Comparison of ENCODE assay signal across 34 mouse cellular contexts in genomic region chr12:59259015-59259414, GRCm38 (mm10).
"Had no signal": no experiment of that assay in that cellular context is flagged by ENCODE, and none has a peak within 500 bp of the region (broad histone marks: within the 10 kb centered on the region; RNA-seq: fewer than 3 reads in every experiment).

No protein-coding gene starts in this region.

- DNase-seq: heart, postnatal 10 days; heart, postnatal 14 days; heart, postnatal 36 days; heart, postnatal 4 days; kidney, adult 11 months; kidney, adult 18-20 months; kidney, adult 2 months; kidney, adult 8-10 months; kidney, adult 9 months; kidney, postnatal 10 days; kidney, postnatal 14 days; kidney, postnatal 25 days; kidney, postnatal 36 days; kidney, postnatal 4 days; layer of hippocampus, adult 9-11 months; layer of hippocampus, postnatal 36 days had no signal

- H3K9ac ChIP-seq: heart, embryonic 12.5 days; heart, embryonic 13.5 days; heart, embryonic 15.5 days; hindbrain, embryonic 12.5 days; hindbrain, embryonic 13.5 days; hindbrain, embryonic 14.5 days; hindbrain, embryonic 15.5 days; intestine, embryonic 15.5 days; kidney, embryonic 15.5 days had no signal

- H3K9me3 ChIP-seq: heart, embryonic 10.5 days; heart, embryonic 12.5 days; heart, embryonic 13.5 days; heart, embryonic 15.5 days; hindbrain, embryonic 10.5 days; hindbrain, embryonic 12.5 days; hindbrain, embryonic 13.5 days; hindbrain, embryonic 15.5 days; intestine, embryonic 15.5 days; kidney, embryonic 15.5 days had no signal

- H3K4me1 ChIP-seq: heart, embryonic 10.5 days; heart, embryonic 12.5 days; heart, embryonic 13.5 days; heart, embryonic 15.5 days; intestine, embryonic 15.5 days; kidney, embryonic 15.5 days had no signal

- H3K27ac ChIP-seq: heart, embryonic 10.5 days; heart, embryonic 13.5 days; heart, embryonic 15.5 days; hindbrain, embryonic 10.5 days; hindbrain, embryonic 12.5 days; hindbrain, embryonic 13.5 days; hindbrain, embryonic 14.5 days; hindbrain, embryonic 15.5 days; hindbrain, postnatal 0 days; intestine, embryonic 15.5 days; kidney, embryonic 15.5 days; kidney, postnatal 0 days had no signal

- H3K27me3 ChIP-seq: heart, embryonic 12.5 days; heart, embryonic 13.5 days; heart, embryonic 15.5 days; hindbrain, embryonic 12.5 days; hindbrain, embryonic 13.5 days; hindbrain, embryonic 15.5 days; intestine, embryonic 15.5 days; kidney, embryonic 15.5 days had no signal

- H3K4me3 ChIP-seq: heart, embryonic 10.5 days; heart, embryonic 12.5 days; heart, embryonic 13.5 days; heart, embryonic 15.5 days; hindbrain, embryonic 10.5 days; hindbrain, embryonic 12.5 days; hindbrain, embryonic 13.5 days; hindbrain, embryonic 15.5 days; intestine, embryonic 15.5 days; kidney, embryonic 15.5 days; layer of hippocampus, adult 2 months had no signal

- H3K4me2 ChIP-seq: heart, embryonic 11.5 days; heart, embryonic 12.5 days; heart, embryonic 13.5 days; heart, embryonic 15.5 days; hindbrain, embryonic 12.5 days; hindbrain, embryonic 13.5 days; hindbrain, embryonic 14.5 days; hindbrain, embryonic 15.5 days; intestine, embryonic 15.5 days; kidney, embryonic 15.5 days had no signal

- ATAC-seq: hindbrain, postnatal 0 days; inflammation-experienced regulatory T-cells, adult 6 months; intestine, embryonic 15.5 days; intestine, embryonic 16.5 days; intestine, postnatal 0 days had no signal

- H3K36me3 ChIP-seq: heart, embryonic 10.5 days; heart, embryonic 12.5 days; heart, embryonic 13.5 days; heart, embryonic 15.5 days; hindbrain, embryonic 10.5 days; hindbrain, embryonic 12.5 days; hindbrain, embryonic 13.5 days; hindbrain, embryonic 15.5 days; intestine, embryonic 15.5 days; kidney, embryonic 15.5 days had no signal
